Mouse (Mus musculus) erythroid progenitor cell, adult 5-6 weeks (primary cell): Measurements from ENCODE around the gene 4930590J08Rik. TPM values are rescaled to one million over a fixed set of nuclear protein-coding genes. Genes with fewer than 3 reads are reported as not detected.
"Not testable (repeated sequence)": the region's sequence is repeated elsewhere in the genome, so short reads cannot be mapped to it uniquely, and the experiment has no call there.

Experiments used
- ATAC-seq: replicated peaks from 2 replicates; pipeline ENCODE4 v1.8.0; 2016; ENCODE audit warnings: moderate number of reproducible peaks, mild to moderate bottlenecking, moderate TSS enrichment, inconsistent platforms; ENCODE audit not compliant: poor library complexity, low FRiP score, severe bottlenecking
- total RNA-seq, 2 experiments: library from RNA; stranded (forward) in 1 of 2; stranded (reverse) in 1 of 2; fragments of 150-400 nt in 1 of 2; fragments of 186-747, 209-891 nt in 1 of 2; gene quantifications; 2 replicates each; pipeline versions ENCODE4 v1.2.3 to v1.2.4; 2015 to 2017; ENCODE audit warnings: low replicate concordance in 2 of 2

The 4930590J08Rik gene
- total RNA-seq (2015; ENCODE audit: low replicate concordance) (2.5 TPM in 1 of 2 replicates, not detected in the other), total RNA-seq (2017; ENCODE audit: low replicate concordance) (not detected in 2 replicates)

DNA sequence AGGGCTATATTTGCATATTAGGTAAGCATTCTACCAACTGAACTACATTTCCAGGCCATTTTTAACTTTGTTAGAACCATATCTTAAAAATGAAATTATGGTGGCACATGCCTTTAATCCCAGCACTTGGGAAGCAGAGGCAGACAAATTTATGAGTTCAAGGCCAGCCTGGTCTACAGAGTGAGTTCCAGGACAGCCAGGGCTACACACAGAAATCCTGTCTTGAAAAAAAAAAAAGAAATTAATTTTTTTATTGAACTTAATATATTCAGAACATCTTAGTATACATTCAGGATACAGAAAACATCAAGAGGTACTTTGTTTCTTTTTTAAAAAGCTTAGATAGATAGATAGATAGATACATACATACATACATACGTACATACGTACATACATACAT, at the start of gene 4930590J08Rik:
Gene 4930590J08Rik, plus strand, starts transcription at position 301 of the 400 bp plus-strand sequence.
- ATAC-seq: not testable (repeated sequence)

- ATAC-seq: no peak
These were observed 44.3 kb upstream of the 4930590J08Rik start for GRCm38 (mm10) chr6:91858339-91858738.

GRCm38 (mm10) chr6:91862848-91863247, 39.8 kb upstream of the 4930590J08Rik start:
- no peak for ATAC-seq

DNA sequence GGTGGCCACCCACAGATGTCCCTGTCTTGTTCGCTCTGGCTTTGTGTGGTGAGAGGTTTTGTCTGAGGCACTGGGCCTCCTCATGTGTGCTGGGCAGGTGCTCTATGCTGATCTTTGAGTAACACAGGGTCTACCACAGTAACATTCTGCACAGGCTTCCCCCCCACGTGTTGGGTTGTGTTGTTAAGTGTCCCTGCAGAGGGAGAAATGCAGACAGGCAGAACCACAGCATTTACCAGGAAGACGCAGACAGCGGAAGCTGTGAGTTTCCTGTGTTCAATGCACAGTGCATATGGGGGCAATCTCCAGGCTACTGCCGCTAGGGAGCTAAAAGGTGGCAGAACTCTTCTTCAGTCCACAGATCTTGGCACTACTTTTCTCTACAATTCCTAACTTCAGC, 38.0 kb upstream of the 4930590J08Rik start:
- no peak for ATAC-seq

DNA sequence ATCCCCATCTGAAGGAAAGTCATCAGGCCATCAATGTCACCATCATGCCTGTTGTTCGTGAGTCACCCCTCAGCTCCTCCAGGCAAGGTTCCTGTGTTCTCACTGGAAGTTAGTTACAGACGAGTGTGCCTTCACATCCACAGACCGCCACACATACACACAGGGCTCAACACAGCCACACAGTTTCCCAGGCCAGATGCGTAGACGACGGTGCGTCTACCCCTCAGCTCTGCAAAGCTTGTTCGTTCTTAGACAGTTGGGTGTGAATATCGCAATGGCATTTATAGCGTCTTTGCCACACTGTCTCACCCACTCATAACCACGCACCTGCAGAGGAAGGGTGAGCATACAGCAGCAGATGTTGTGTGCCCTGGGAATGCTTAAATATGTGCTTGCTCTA, 37.0 kb upstream of the 4930590J08Rik start:
- no peak for ATAC-seq

DNA sequence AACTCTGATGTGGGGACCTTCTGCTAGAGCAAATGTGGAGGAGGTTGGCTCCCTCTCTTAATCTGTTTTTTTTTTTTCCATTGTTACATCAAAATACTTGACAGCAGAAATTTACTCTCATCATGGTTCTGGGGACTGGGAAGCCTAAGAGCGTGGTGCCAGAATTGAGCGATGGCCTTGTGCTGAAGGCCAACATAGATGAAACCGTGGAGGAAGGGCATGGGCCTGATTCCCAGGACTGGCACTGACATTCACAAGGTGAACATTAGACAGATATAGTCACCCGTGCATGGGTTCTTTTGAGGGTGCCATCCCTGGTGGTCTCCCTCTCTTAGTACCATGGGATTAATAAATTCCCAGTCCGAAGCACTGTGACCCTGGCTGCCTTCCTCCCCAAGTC, 34.5 kb upstream of the 4930590J08Rik start:
- ATAC-seq: no peak

DNA sequence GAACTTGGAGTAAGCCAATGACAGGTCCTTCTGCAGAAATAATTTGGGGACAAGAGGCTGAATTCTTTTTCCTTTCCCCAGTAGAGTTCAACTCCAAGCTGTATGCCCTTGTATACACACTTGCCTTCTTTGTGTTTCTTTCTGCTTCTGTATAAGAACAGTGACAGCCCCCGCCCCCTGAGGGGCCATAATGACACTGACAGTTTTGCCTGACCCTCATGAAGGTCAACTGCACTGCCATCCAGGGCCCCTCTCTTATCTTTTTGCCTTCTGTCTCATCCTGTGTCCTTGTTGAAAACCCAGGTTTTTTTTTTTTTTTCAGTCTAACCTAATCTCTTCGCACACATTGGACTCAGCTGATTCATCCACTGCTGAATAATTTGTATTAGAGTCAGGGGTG, 29.8 kb upstream of the 4930590J08Rik start:
- ATAC-seq: no peak

DNA sequence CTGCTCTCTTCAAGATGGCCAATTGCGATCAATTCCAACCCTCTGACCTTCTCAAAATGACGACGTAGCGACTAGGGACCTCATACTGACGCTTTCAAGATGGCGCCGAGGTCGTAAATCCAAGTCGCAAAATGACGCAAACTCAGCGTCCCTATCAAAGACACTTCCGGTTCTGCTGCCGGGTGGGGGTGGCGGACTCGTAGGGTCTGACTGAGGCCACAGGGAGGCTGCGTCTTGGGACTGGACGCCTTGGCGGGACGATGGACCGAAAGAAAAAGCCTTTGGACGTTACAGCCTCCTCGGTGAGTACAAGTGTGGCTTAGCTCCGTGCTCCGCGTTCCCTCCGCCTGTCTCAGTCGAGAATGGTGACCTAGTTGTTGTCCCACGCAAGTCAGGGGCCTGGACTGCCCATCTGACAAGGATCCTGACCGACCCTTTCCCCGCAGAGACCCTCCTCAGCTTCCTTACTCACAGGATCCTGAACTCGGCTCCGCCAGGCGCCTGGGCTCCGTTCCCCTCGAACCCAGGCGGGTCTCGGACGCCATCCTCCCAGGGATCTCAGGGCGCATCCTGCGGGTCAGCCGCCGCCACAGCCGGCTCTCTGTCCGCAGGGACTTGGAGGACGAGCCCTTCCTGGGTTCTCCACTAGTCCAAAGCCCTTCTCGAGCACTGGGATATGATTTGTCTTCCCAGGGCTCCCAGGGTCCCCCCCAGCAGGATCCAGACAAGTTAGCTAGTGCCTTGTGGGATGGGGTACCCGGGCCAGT, 24.5 kb upstream of the 4930590J08Rik start, which contains the start of gene Ccdc174:
Gene Ccdc174, plus strand, starts transcription at position 169 of the 767 bp plus-strand sequence.
- peak; percentile 96 for ATAC-seq

DNA sequence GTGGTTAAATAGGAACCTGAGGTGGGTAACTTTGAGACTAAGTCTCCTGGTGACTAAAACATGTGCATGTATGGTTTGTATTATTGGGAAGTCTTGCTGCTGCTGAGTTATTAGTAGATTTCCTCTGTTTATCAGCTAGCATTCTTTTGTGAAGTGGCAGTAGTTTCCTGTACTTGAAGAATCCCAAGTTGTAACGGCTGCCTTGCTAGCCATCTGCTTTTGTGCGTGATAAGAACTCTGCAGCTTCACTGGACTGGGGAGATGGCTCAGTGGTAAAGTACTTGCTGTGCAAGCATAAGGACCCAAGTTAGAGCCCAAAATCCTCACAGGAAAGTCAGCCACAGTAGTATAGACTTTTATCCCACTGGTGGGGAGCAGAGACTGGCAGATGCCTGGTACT, 18.8 kb upstream of the 4930590J08Rik start:
- no peak for ATAC-seq

DNA sequence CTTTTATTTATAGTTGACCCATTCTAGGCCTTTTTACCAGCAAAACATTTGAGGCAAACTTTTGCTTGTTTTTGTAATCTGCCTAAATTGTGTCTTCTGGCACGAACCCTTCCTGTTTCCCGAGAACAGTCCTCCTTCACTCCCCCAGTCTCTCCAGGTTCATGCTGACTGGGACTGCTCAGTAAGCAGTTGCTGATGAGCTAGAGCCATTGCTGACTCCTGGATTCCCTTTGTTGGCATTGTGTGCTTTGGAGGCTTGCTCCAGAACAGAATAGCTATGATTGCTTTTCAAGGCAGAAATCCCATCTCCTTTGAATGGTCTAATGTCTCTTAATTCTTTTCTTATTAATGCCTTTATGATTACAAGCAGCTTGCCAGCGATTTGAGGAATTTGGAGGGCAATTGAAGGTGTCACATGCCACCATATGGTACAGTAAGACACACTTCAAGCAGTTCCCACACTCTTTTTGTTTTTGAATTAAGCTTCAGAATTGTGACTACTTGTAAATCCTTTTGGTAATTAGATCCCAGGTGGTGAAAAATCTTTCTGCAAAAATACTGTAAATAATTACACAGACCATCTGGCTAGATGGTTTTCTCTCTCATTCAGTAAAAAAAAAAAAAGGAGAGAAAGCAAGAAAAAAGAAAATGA, 13.2 kb upstream of the 4930590J08Rik start:
- ATAC-seq: no peak

GRCm38 (mm10) chr6:91890615-91891014, 12.0 kb upstream of the 4930590J08Rik start:
- ATAC-seq: no peak

GRCm38 (mm10) chr6:91891776-91892175, 10.8 kb upstream of the 4930590J08Rik start:
- no peak for ATAC-seq

DNA sequence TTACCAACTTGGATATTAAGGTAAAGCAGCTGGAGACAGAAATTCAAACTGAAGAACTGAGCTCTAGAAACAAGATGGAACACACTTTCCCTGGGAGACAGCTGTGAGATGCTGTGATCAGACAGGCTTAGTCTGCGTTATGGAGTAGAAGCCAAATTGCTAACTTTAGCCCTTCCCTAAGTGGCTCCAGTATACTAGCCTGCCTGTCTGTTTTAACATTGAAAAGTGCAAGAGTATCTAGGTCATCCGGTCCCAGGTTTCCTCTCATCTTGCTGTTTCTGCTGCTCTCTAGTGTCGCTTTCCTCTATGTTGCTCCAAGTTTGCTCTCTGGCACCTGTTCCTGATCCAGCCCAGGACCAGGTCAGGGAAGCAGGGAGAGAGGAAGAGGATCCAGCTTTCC, 5.8 kb upstream of the 4930590J08Rik start:
- ATAC-seq: no peak

GRCm38 (mm10) chr6:91901505-91901904, 1.1 kb upstream of the 4930590J08Rik start:
- ATAC-seq: peak; percentile 72

GRCm38 (mm10) chr6:91914011-91914410, 11.4 kb downstream of the 4930590J08Rik start:
- no peak for ATAC-seq

DNA sequence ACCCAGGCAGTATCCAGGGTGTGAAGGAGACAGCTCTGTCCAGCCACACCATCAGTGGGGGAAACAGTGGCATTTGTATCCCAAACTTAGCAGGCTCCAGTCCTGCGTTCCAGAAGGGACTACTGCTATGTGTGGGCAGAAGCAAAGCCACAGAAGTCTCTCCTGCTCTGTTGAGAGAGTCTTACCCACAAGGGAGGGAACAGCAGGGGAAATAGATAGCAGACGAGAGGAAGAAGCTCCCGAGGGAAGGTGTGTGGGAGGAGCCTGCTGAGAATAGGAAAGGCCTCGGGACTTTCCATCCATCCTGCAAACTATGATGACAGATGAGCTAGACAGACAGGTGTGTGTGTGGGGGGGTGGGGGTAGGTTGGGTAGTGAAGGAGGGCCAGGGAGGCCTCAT, 14.7 kb downstream of the 4930590J08Rik start:
- no peak for ATAC-seq

DNA sequence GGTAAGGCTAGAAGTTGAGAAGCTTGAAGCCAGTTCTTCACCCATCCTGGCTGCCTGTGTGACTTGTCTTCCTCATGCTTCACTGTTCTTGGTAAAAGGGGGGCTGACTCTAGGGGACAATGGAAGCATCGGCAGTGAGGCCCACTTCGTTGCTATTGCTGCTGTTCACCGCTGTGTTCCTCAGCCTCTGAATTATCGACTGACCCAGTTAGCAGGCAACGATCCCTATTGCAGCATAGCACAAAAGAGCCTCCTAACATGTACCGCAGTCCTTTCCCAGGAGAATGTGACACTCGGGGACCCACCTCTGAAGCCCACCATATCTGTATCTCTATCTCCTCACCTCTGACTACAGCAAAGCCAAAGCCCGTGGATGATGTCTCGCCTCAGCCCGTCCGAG, 15.1 kb downstream of the 4930590J08Rik start:
- no peak for ATAC-seq

DNA sequence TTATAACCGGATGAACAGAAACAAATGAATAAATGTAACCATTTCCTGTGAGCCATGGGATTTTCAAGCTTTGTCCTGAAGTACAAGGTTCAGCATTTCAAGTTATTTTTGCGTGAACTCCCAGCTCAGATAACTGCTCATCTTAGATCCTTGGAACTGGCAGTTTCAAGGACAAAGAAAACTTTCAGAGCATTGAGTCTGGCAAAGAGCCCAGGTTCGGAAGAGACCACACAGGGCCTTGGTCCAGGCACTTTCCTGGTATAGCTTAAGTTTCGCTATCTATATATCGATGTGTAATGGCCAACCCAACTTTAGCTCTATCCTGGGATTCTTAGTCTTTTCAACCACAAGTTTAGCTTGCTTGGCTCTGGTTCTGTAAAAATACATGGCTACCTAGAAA, 28.6 kb downstream of the 4930590J08Rik start:
- ATAC-seq: no peak

GRCm38 (mm10) chr6:91938491-91938890, 35.9 kb downstream of the 4930590J08Rik start:
- ATAC-seq: no peak

DNA sequence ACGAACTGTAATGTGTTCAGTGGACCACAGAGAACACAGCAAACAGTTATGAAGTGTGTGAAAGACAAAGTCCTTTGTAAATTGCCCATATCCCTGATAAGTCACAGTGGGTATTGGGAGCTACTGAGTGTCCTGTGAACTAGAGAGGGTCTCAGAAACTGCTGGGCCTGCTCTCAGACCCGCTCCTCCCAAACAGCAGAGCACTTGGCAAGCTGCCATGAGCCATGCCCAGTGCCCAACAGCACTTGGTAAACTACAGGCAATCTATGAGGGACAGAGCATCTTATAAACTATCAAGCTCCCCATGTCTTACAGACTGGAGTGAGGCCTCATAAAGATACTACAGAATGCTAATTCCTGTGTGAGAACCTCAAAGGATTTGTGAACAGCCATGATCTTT, 45.8 kb downstream of the 4930590J08Rik start:
- no peak for ATAC-seq

DNA sequence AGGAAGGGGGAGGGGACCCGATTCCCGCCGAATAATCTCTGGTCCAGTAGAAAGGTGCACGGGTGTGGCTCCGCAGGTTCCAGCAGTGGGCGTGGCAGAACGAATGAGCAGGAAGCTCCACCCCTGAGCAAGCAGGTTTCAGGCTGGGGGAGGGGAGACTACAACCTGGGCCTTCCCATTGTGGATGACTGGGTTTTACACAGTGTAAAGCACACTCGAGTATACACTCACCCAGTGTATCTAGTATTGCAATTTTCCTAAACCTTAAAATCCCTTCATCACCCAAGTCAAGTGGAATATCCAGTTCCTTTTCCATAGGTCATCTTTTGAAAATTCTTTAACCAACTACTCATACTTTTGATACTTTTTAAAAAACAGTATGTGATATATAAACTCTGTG, 55.4 kb downstream of the 4930590J08Rik start:
- not testable (repeated sequence) for ATAC-seq
